Mouse (Mus musculus) forebrain, embryonic 11.5 days (tissue): ENCODE results near the gene Sec24c. TPM values are rescaled to one million over a fixed set of nuclear protein-coding genes. Genes with fewer than 3 reads are reported as not detected.
"Not testable (repeated sequence)": the region's sequence is repeated elsewhere in the genome, so short reads cannot be mapped to it uniquely, and the experiment has no call there.

ENCODE experiments used
- ATAC-seq: fragments of 200-750 bp; cut with Nextera tagmentation; replicated peaks from 2 replicates; pipeline ENCODE4 v1.8.0; 2017; ENCODE audit warnings: moderate TSS enrichment; ENCODE audit not compliant: low FRiP score
- DNase-seq: peaks from one replicate; pipeline ENCODE4 v3.0.0-alpha.2; 2017; ENCODE audit warnings: low spot score
- H3K27ac ChIP-seq: fragments of 300-500 bp; sonication (generic); 2 replicates; pipeline ENCODE4 v1.5.1; 2014; ENCODE audit warnings: low read depth, low read length
- H3K27me3 ChIP-seq: fragments of 300-500 bp; sonication (generic); 2 replicates; pipeline ENCODE4 v1.6.1; 2014; ENCODE audit warnings: mild to moderate bottlenecking, low read length, mixed read lengths; ENCODE audit not compliant: control insufficient read depth, insufficient read depth
- H3K36me3 ChIP-seq: fragments of 300-500 bp; sonication (generic); 2 replicates; pipeline ENCODE4 v1.6.1; 2014; ENCODE audit warnings: mild to moderate bottlenecking, low read length, moderate library complexity, mixed read lengths; ENCODE audit not compliant: control insufficient read depth, insufficient read depth
- H3K4me1 ChIP-seq: fragments of 300-500 bp; sonication (generic); replicated peaks from 2 replicates; pipeline ENCODE4 v1.6.1; 2014; ENCODE audit warnings: low read length, mixed read lengths; ENCODE audit not compliant: control insufficient read depth, insufficient read depth
- H3K4me2 ChIP-seq: fragments of 300-500 bp; sonication (generic); 2 replicates; pipeline ENCODE4 v1.6.1; 2014; ENCODE audit warnings: low read depth, mild to moderate bottlenecking, low read length, moderate library complexity, mixed read lengths; ENCODE audit not compliant: severe bottlenecking
- H3K4me3 ChIP-seq: fragments of 300-500 bp; sonication (generic); 2 replicates; pipeline ENCODE4 v1.5.1; 2014; ENCODE audit warnings: low read depth, low read length
- H3K9ac ChIP-seq: fragments of 300-500 bp; sonication (generic); 2 replicates; pipeline ENCODE4 v1.6.1; 2014; ENCODE audit warnings: low read length
- H3K9me3 ChIP-seq: fragments of 300-500 bp; sonication (generic); 2 replicates; pipeline ENCODE4 v1.6.1; 2016; ENCODE audit warnings: low read length, mixed read lengths; ENCODE audit not compliant: control insufficient read depth
- WGBS: fragments of 180-500 bp; shearing (Covaris S2); extraction: QIAGEN DNeasy Blood & Tissue Kit; methylation state at CpG from one replicate; pipeline ENCODE4 v1.1.7; 2014; 5-methylcytosine and 5-hydroxymethylcytosine counted together
- polyA plus RNA-seq: library from polyadenylated mRNA; unstranded; fragments of >200 nt; fragmentation: Nextera tagmentation; extraction: Ambion mirVana; gene quantifications from 2 replicates; pipeline ENCODE4 v1.2.1, GENCODE M21; 2014

Sec24c gene
- polyA plus RNA-seq, 1 experiment from 2014 or later = 94.5 TPM

DNA sequence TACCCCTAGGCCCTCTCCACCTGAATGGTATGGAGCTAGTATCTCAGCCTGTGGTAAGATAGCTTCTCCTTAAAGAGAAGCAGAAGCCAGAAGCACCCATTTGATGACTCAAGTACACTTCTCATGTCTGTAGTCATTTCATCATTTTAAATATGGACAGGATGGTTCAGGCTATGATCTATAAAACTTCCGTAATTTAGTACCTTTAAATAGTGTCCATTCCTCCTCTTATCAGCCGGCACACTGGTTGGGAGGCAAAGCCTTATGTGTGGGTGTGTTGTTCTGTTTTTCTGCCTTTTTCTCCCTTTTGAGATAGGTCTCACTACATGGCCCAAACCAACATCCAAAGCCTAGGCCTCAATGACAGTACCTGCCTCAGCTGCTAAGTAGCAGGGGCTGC, 24.4 kb downstream of the Sec24c start:
- Histone ChIP-seq H3K4me1 (peaks cover 10% of the 10 kb centered on the region), H3K36me3 (no peaks in the 10 kb centered on the region), H3K4me3 (no peak overlapping the region), H3K27ac (no peak overlapping the region), H3K9me3 (no peaks in the 10 kb centered on the region), H3K4me2 (no peak overlapping the region), H3K27me3 (no peaks in the 10 kb centered on the region; the same call in 1 of the 2 replicates), H3K9ac (no peak overlapping the region)
- ATAC-seq = no peak
- 94% methylated on average over 2 of the region's 2 CpGs for WGBS
- DNase-seq = no peak

DNA sequence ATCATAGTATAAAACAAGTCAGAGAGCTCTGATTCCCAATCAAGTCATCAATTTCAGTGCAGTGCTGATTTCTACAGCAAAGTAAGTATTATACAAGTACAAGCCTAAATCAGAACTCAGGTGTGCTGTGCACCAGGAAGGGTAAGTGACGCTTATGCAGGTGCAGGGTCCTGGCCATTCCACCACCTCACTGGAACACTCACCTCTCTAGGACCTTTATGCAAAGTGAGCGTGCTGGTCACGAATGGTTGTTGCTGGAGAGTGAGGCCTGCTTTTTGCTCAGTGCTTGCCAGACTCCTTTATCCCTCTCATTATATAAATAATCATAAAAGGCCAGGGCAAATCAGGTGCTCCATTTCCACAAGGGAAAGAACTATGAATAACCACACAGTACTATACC, 26.3 kb downstream of the Sec24c start:
- DNase-seq = no peak
- Histone ChIP-seq H3K4me1 (peaks cover 10% of the 10 kb centered on the region), H3K4me3 (no peak overlapping the region), H3K4me2 (no peak overlapping the region), H3K36me3 (peaks cover 4% of the 10 kb centered on the region; the same call in 1 of the 2 replicates), H3K9ac (no peak overlapping the region), H3K9me3 (no peaks in the 10 kb centered on the region), H3K27me3 (no peaks in the 10 kb centered on the region; the same call in 1 of the 2 replicates), H3K27ac (no peak overlapping the region)
- WGBS = 89% methylated on average over 3 of the region's 3 CpGs
- ATAC-seq = no peak

DNA sequence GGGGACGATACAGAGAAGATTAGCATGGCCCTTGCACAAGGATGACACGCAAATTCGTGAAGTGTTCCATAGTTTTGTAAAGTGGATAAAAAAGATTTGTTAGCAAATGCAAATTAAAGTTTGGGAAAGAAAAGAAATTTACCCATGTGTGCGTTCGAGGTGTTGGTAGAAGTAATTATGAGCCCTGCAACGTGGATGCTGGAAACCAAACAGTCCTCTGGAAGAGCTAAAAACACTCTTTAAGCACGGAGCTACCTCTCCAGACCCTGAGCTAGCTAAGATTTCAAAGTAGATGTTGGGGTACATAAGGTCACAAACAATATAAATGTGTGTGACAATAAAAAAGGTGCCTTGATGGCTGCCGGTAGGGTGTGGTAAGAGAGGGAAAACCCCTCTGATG, 27.4 kb downstream of the Sec24c start:
- WGBS = 87% methylated on average over 8 of the region's 8 CpGs
- no peak for DNase-seq
- Histone ChIP-seq H3K36me3 (peaks cover 4% of the 10 kb centered on the region; the same call in 1 of the 2 replicates), H3K27me3 (no peaks in the 10 kb centered on the region), H3K9ac (no peak overlapping the region), H3K9me3 (no peaks in the 10 kb centered on the region), H3K4me1 (peaks cover 3% of the 10 kb centered on the region), H3K27ac (no peak overlapping the region), H3K4me2 (peak overlapping the region; percentile 61; the same call in 1 of the 2 replicates), H3K4me3 (peak overlapping the region; percentile 68; the same call in 1 of the 2 replicates)
- ATAC-seq = no peak

DNA sequence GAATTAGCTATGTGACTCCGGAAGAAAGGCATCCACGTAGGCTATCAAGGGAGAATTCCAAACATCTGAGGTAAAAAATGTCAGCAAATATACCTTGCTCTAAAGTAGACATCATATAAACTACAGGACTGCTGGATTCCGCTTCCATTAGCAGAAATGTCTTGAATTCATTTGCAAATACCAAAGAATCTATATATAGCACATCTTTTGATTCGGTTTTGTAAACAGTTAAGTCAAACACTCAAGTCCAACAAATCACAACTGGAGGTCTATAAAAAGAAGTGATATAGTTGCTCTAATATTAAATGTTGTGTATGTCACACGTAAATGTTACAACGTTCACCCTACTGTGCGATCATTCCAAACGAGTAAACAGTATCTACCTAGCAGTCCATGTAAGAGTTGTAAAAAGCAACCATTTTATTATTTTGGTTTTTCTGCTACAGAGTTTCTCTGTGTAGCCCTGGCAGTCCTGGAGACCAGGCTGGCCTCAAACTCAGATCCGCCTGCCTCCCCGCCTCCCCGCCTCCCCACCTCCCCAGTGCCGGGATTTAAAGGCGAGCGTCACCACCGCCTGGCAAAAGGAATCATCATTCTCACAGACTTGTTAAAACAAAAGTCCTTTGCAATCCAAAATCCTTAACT, 28.1 kb downstream of the Sec24c start:
- H3K27ac ChIP-seq = no peak overlapping the region; the same call in 1 of the 2 replicates
- peaks cover 4% of the 10 kb centered on the region; the same call in 1 of the 2 replicates for H3K36me3 ChIP-seq
- peak; percentile 25 for ATAC-seq
- no peaks in the 10 kb centered on the region; the same call in 1 of the 2 replicates for H3K4me1 ChIP-seq
- no peak for DNase-seq
- WGBS = 17% methylated on average over 15 of the region's 15 CpGs
- H3K9ac ChIP-seq = peak overlapping the region; percentile 84
- H3K9me3 ChIP-seq = no peaks in the 10 kb centered on the region
- H3K4me3 ChIP-seq = peak overlapping the region; percentile 68
- H3K4me2 ChIP-seq = peak overlapping the region; percentile 61
- H3K27me3 ChIP-seq = no peaks in the 10 kb centered on the region

DNA sequence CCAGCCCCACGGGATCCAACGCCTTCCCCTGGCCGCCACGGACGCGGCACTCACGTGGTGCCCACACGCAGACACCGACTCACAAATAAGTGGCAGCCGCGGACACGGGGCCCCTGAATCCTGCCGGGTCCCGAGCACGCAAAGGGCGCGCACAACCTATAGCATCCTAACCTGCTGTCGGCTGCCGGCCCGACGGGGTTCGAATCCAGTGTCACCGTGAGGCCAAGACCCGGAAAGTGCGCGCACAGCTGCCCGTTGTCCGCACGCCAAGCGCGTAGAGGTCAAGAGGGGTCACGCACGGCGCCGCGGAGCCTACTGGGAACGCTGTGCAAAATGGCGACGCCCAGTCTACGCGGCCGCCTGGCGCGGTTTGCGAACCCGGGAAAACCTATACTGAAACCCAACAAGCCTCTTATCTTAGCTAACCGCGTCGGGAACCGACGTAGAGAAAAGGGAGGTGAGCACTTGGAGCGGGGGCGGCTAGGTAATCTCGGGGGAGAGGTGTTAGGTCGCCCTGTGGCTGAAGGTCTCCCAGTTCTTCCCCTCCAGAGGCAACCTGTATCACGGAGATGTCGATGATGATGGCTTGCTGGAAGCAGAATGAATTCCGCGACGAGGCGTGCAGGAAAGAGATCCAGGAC, 28.8 kb downstream of the Sec24c start, which contains the start of gene Chchd1:
Gene Chchd1 (plus strand): TSS at position 266 of the 641 bp plus-strand sequence.
- H3K27me3 ChIP-seq = no peaks in the 10 kb centered on the region
- peak within 1 kb of the TSS; percentile 75; the same call in 1 of the 2 replicates for H3K27ac ChIP-seq
- H3K4me3 ChIP-seq = peak within 1 kb of the TSS; percentile 68
- H3K4me1 ChIP-seq = no peaks in the 10 kb centered on the region; the same call in 1 of the 2 replicates
- H3K9me3 ChIP-seq = no peaks in the 10 kb centered on the region
- DNase-seq = peak; percentile 95
- peak within 1 kb of the TSS; percentile 61 for H3K4me2 ChIP-seq
- peak; percentile 74 for ATAC-seq
- H3K36me3 ChIP-seq = peaks cover 4% of the 10 kb centered on the region; the same call in 1 of the 2 replicates
- under 1% methylated on average over 61 of the region's 61 CpGs for WGBS
- H3K9ac ChIP-seq = peak within 1 kb of the TSS; percentile 84

DNA sequence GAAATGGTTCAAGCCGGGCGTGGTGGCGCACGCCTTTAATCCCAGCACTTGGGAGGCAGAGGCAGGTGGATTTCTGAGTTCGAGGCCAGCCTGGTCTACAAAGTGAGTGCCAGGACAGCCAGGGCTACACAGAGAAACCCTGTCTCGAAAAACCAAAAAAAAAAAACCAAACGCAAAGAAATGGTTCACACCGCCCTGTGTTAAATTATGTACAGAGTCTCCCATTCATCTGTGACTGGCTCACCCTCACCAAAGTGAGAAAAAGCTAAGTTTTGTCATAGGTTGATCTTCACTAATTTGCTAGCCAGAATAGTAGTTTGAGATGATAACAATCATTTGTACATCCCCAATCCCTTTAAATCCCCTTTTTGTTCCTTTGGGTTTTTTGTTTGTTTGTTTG, 29.4 kb downstream of the Sec24c start:
- peak overlapping the region; percentile 84 for H3K9ac ChIP-seq
- WGBS = 8% methylated on average over 8 of the region's 8 CpGs
- H3K27me3 ChIP-seq, DNase-seq, H3K4me1 ChIP-seq, H3K36me3 ChIP-seq, H3K9me3 ChIP-seq, ATAC-seq: not testable (repeated sequence)
- H3K27ac ChIP-seq = peak overlapping the region; percentile 75; the same call in 1 of the 2 replicates
- H3K4me3 ChIP-seq = peak overlapping the region; percentile 68
- peak overlapping the region; percentile 61 for H3K4me2 ChIP-seq

DNA sequence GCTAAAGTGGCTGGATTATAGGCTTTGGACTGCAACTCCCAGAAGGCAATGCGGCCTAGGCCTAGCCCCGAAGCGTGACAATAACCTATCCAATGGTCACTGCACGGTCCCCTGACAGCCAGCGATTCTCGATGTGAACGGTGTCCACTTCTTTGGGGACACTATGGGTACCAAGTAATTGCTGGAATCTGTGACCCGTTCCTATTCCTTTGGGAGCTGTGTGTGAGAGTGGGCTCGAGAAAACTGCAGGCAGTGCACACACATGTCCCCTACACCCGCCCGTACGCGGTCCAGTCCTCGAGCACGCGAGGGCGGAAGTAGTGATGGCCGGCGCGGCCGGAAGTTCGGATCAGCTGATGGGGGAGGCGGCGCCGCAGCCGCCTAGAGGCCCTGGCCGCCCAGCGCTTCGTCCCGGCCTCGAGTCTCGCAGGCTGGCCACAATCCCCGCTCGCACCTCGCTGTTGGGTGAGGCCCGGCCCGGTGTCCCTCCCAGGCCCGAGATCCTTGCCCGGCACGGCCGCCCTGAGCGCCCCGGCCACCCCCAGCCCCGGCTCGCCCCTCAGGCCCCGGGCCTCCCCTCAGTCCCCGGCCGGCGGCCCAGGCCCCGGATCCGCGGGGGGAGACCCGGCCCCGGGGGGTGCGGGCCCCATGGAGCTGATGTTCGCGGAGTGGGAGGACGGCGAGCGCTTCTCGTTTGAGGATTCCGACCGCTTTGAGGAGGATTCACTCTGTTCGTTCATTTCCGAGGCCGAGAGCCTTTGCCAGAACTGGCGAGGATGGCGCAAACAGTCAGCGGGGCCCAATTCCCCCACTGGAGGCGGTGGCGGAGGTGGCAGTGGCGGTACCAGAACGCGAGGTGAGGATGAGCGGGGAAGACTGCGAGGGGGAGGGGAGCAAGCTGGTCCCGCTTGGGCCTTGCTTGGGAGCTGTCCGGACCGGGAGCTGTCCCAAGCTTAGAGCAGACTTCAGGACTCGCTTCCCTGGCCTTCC, 33.4 kb downstream of the Sec24c start, which contains the start of gene Zswim8:
Gene Zswim8 (plus strand): TSS at position 352 of the 990 bp plus-strand sequence.
- ATAC-seq (peak; percentile 90), DNase-seq (peak; percentile 93)
- WGBS = under 1% methylated on average over 80 of the region's 80 CpGs
- H3K9me3 ChIP-seq = no peaks in the 10 kb centered on the region
- H3K27me3 ChIP-seq = no peaks in the 10 kb centered on the region
- peak within 1 kb of the TSS; percentile 98 for H3K4me3 ChIP-seq
- H3K27ac ChIP-seq = peak within 1 kb of the TSS; percentile 68; the same call in 1 of the 2 replicates
- peaks cover 8% of the 10 kb centered on the region for H3K4me1 ChIP-seq
- H3K4me2 ChIP-seq = peak within 1 kb of the TSS; percentile 66
- peaks cover 4% of the 10 kb centered on the region; the same call in 1 of the 2 replicates for H3K36me3 ChIP-seq
- H3K9ac ChIP-seq = peak within 1 kb of the TSS; percentile 94

DNA sequence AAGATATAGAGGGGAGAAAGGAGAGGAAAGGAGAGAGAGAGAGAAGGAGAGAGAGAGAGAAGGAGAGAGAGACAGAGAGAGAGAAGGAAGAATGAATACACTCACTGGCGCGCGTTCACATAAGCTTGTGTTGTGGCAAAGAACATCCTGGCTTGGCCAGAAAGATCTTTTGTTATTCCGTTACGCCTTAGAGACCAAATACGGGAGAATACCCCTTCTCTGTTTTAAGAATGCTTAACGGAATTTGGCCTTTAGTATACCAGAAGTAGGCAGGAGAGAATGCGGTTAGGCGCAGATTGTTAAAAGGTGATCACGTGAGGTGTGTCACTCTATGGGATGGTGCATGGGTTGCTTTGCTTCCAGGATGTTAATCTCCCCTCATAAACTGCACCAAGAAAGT, 34.1 kb downstream of the Sec24c start:
- WGBS = 11% methylated on average over 10 of the region's 10 CpGs
- Histone ChIP-seq H3K4me2 (peak overlapping the region; percentile 66), H3K9ac (peak overlapping the region; percentile 94), H3K4me1 (peaks cover 8% of the 10 kb centered on the region), H3K27me3 (no peaks in the 10 kb centered on the region), H3K27ac (no peak overlapping the region), H3K9me3 (no peaks in the 10 kb centered on the region), H3K4me3 (peak overlapping the region; percentile 98), H3K36me3 (peaks cover 5% of the 10 kb centered on the region; the same call in 1 of the 2 replicates)
- ATAC-seq (no peak), DNase-seq (no peak)
